Mouse (Mus musculus) spleen, adult 2 months (tissue): ENCODE measurements around the gene Neurl4.

Experiments used
- CTCF ChIP-seq: fragments of 200-500 bp; IDR thresholded peaks from 2 replicates; pipeline ENCODE4 v1.5.1; 2011; ENCODE audit warnings: mild to moderate bottlenecking, inconsistent platforms; ENCODE audit not compliant: insufficient read depth, insufficient read length, insufficient replicate concordance; ENCODE audit errors: extremely low read depth
- POLR2A ChIP-seq: fragments of 200-500 bp; IDR thresholded peaks from 2 replicates; pipeline ENCODE4 v1.6.1; 2011; ENCODE audit warnings: low read depth, low read length, inconsistent platforms

GRCm38 (mm10) chr11:69902972-69903371 lies 2.1 kb downstream of the Neurl4 start:
- TF ChIP-seq CTCF (no peak), POLR2A (no peak)
